Mouse (Mus musculus): ENCODE measurements at regions not wholly inside any gene's neighbourhood (a gene's known extent, or its start where the extent isn't known, plus 50 kb on each side); places are given as distances from the start of the nearest gene placed in this dataset.

DNA sequence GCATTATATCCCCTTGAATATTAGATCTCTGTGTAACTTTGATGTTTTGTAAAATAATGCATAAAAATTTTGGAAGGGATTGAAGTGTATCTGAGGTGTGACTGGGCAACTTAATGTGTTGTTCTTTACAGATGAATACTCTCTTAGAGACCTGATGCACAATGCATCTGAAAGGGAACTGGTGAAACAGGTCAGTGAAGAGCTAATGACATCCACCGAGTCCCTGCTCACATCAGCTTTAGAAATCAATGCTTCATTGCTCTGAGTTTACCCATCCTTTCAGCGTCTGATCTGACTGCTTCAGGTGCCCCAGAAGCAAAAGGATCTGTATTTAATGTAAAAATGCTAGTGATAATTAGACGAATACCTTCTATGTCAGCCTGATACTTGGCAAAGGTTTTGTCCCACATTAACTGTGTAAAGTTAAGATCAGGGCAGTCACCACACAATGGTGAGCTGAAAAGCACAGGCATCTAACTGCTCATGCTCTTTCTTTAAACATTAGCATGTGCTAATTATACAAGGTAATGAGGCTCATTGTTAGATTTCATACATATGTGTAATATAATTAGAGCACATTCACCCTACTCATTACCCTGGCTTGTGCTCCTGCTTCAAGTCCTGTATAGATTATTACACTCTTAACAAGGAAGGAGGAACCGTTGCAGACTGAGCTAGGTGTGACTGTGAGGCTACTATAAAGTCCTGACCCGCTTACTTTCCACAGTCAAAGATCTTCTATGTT is 204.6 kb upstream of the Tlr4 start:
- DNase-seq (ENCODE audit: low spot score in 2 of 2): no peak

DNA sequence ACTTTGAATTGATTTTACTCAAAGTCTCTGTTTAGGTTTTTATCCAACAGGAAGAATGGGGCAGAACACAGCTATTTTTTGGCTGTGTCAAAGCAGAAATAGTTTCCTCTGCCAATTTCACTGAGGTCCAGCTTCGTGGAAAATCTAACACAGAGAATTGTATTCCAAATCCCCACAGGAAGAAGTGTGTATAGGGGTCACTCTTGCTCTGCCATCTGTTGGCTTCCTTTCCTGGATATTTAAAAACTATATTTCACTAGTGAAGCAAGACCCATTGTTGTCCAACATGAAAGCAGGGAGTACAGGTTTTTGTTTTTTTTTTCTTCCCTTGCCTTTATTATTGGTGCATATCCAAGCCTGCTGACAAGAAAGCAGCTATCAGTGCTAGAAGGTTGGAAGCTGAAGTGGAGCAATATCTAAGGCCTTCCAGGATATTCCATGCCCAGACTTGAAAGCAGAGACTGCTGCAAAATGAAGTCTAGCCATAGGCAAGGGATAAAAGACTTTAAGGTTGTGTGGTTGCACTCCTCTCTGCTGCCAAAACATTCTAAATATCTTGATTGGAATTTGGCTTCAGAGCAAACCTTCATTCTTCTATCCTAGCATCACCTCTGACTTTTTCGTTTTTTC is 208.5 kb upstream of the Tlr4 start:
- DNase-seq (ENCODE audit: low spot score in 2 of 2): no peak

DNA sequence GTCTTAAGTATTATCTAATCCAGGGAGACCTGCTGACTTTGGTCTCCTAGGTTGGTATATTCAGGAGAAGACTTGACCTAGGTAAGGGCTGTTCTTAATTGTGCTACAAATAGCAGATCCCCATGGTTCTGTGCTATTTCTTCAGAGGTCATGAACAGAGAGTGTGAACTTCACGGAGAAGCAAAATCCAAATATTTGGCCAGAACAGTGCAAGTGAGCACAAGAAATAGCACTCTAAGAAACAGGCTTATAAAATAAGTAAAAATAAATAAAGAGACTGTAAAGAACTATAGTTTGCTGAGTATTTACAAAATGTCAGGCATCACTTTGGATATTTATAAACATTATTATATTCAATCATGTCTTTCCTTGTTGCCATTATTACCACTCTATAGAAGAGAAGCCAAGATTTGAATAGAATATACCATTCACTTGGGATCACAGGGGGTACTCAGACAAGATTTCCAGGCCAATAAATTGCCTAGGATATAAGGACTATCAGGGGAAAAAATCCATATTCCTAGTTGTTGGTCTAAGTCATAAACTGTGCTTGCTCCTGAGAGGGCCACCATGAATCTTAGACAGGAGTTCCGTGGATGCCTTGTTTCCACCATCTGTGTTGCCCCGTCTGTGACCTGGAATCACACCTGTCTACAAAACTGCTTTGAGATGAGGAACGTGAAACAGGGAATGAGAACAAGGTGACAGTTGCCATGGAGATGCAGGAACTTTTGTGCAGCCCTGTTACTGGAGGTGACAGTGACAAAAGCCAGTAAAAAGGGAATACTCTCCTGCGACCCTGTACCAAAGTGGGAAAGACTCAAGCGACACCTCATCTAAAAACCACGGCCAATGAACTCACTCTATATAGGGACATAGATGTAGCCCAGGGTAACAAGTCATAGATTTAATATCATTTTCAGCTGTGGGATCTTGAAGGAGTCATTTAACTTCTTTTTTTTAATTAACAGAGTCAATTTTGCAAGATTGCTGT is 209.3 kb upstream of the Tlr4 start:
- no peak for DNase-seq (ENCODE audit: low spot score in 2 of 2)

DNA sequence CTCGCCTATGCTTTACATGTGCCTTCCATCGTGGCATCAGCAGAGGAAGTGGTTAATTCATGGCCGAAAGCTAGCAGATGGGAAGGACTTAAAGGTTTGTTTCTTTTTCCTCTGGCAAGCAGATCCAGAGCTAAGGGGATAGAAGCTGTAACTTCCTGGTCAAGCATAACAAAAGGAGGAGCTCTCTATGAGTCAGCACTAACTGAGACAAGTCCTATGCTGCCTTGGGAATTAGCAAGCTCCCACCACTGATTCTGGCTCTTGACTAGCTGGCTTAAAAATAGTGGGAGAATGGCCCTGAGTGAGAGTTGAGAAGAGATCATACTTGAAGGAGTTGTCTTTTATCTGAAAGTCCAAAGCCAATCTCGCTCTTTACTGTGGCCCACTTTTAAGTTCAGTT is 210.3 kb upstream of the Tlr4 start:
- DNase-seq (ENCODE audit: low spot score in 2 of 2): no peak

DNA sequence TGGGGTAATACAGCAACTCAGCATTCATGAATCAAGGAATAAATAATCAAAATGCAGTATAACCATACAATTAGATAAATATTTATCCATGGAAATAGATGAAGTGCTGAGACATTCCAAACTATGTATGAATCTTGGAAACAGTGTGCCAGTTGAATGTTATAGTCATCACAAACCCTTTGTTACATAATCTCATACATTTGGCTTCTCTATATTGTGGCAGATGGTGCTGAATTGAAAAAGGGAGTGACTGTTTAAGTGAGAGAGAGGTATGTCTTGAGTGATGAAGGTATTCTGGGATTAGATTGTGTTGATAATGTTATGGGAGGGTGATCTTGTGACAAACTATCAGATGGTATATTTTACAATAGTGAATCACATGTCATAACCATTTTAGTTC is 200.4 kb upstream of the Astn2 start:
- no peak for DNase-seq (ENCODE audit: low spot score in 2 of 2)

DNA sequence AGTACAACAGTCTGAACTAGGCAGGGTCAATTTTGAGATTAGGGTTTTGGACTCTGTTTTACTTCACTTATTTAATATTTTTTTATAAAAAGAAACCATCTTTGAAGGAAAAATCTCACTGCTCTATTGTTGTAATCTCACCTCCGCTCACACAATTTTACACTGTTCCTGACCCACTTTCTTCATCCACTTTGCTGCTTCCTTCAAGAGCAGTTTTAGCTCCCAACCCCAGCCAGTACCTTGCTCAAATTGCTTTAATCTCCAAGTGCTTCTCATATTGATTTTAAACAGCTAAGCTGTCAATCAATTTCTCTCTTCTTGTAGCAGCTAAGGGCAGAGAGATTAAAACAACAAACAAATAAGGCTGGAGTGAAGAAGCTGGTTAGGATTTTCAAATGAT is 194.3 kb upstream of the Astn2 start:
- no peak for DNase-seq (ENCODE audit: low spot score in 2 of 2)

DNA sequence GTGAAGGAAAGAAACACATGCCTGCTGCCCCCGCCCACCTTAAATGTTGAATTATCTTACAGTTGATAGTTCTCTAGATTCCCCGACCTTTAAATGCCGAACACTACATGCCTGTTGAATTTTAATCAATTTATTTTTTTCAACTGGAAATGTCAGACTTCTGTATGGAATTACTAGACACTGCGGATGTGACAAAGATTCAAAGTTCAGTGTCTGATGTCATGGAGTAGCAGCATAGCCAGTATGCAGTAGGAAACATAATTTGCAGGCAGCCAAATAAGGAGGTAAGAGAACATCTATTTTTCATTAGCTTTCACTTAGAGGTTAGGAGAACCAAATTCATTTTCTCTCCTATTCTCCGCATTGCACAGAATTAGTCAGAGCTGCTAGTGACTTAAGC is 182.2 kb upstream of the Astn2 start:
- DNase-seq (ENCODE audit: low spot score in 2 of 2): no peak

DNA sequence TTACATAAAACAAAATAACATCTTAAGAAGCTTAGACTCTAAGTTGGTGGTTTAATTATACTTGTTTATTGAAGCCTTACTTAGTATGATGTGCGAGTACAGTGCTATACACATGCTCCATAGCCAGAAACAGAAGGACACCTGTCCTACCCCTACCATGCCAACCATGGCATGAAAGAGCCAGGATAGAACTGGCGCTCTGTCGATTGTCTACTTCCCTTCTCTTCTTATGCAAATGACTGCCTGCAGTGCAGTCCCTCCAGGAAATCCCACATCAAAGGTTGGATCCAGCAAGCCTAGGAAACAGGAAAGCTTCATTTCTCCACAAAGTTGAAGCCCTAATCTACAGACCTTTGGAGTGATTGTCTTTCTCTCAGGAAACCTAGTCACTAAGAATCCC is 181.8 kb upstream of the Astn2 start:
- no peak for DNase-seq (ENCODE audit: low spot score in 2 of 2)

DNA sequence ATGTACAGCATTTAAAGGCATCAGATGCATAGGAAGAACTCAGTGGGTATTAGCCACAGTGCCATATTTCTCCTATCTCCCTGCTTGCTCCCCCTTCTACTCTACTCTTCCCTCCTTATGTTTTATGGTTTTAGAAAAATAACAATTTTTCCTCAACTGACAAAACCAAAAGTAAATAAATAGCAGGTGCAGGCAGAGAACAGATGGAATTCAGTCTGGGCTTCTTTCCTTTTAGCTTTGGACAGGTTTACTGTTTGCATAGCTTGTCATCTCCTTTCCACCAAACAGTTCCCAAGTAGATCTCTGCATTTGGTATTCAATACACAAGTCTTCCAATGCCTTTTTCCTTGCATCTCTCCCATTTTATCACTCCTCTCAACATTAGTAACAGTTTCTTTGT is 152.5 kb upstream of the Astn2 start:
- no peak for DNase-seq (ENCODE audit: low spot score in 2 of 2)

DNA sequence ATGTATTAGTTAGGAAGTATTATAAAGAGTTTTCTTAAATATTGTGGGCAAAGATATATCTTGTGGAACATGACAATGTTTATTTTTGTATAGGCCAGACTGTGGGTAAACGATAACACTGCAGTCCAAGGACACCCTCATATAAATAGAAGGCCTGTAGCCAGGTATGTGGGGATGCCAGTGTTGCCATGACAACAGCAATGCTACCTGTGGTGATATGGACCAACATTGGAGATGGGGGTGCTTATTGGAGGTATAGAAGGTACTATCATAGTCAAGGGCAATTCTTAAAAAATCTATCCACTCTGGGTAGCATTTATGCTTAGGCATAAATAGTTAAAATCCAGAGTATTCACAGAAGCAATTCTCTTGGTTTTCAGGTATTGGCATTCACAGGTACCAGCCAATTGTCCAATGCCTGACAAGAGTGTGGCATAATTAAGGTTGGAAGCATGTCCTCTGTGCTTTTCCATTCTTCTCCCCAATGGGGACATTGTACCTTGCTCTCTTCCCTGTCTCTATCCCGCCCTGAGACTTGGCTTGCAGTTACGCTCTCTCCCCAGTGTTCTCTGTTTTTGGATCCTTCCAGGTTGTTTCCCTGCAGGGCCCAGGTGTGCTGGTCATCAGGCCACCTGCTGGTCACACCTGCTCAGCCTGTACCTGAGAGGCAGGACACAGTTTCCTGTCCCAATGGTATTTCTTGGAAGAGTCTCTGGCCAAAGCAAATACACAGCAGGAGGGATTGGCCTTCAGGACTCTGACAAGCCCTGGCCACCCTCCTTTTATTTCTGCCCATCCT is 146.1 kb upstream of the Astn2 start:
- no peak for DNase-seq (ENCODE audit: low spot score in 2 of 2)

DNA sequence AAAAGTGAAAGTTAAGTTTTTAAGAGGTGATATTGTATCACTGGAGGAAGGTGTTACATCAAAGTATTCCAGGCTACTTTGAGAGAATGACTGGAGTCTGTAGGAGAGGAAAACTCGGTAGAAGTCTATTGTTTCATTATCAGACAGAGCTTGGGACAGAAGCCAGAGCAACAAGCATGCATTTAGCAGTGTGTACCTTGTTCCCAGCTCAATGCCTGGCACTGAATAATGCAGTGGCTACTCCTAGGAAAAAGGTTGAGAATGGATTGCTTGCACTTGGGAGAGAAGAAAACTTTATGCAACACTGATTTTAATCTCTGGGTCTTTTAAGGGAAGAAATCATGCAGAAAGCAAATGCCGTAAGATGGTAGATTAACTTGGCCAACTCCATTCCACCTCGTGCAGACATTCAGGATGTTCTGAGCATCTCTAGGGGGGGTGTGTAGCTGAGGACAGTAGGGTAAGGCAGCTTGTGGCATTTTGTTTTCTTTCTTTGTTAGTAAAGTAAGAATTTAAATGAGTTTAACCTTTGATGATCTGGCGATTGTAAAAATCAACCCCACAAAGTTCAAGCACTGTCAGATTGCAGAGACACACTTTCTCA is 138.5 kb upstream of the Astn2 start:
- no peak for DNase-seq (ENCODE audit: low spot score in 2 of 2)

DNA sequence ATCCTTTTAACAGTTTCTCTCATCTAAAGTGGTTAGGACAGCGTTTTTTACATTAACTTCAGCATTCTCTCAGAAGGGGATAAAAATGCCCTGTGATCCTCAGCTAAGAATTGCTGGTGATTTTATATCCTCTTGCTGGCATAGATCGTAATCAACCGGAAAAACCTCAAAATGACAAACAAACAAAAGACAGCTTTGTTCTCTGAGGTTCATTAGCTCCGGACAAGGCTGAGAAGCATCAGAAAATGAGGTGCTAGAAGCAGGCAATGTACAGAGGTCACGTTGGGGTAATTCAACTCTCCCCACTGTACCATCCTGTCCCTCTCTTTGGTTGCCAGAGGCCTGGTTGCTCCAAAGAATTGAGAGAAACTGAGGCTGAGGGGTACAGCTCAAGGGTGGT is 120.0 kb upstream of the Astn2 start:
- no peak for DNase-seq (ENCODE audit: low spot score in 2 of 2)

DNA sequence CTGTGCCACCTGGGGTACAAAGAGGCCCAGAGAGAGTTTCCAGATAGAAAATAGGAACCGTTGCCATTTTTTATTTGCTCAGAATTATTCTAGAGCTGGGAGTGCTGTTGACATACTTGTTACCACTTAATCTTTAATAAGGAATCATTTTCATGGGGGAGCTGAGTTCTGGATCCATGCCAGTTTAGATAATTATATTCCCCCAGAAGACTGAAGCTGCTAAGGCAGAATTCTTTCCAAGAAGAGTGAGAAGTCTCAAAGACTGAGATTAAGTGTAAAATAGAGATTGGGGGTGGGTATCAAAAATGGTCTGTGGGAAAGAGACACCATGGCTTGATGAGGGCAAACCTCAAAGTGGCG is 119.5 kb upstream of the Astn2 start:
- no peak for DNase-seq (ENCODE audit: low spot score in 2 of 2)

DNA sequence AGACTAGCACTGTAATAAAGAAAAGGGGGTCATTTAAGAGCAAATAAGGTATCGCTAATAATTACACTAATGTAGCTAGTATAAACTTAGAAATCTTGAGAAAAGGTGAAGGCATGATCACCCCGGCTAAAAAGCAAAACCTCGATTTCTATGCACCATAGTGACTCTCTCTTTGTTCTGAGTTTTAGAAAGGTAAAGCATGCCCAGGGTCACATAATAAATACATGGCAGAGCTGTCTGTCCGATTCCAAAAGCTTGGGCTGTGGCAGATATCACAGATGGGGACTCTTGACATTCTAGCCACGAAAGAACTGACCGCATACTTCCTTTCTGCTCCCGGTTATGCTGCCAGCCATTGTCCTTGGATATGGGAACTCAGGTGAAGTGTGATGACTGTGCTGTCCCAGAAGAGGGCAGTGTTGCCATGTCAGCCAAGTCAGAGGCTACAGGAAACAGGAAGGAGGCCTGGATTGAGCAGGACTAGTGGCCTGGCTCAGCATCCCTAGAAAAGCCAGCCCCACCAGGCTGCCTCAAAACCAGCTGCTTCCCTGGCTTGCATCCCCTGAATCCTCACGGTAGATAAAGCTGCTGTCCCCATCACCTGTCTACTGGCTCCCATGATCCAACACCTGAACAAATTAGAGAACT is 119.0 kb upstream of the Astn2 start:
- DNase-seq (ENCODE audit: low spot score in 2 of 2): peak; percentile 10 to 11

DNA sequence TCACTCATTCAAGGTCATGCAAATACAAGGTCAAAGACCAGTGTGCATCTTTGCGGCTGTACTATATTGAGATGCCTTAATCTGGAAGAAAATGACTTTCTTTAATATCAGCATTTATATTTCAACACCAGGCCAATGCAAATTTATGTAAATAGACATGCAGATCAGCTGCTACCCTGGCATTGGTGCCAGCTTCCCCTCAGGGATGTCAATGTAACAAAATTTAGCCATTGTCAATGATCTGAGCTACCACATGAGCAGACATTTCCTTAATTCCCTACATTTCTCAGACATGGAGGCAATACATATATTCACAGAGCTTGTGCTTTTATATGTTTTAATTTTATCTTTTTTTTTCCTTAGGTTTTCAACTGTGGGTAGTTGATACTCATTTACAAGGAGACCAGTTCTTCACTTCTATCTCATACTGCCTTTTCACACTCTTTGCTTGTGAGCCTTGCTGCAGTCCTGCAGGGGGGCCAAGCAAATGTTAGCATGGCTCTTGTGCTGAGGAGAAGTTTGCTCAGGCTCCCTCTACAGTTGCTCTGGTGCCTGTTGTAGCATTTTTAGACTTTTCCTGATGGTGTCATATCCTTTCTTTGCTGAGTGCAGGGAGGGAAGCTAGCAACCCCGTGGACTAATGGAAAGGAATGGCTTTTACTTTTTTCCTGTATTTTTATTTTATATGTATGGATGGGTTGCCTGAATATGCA is 117.8 kb upstream of the Astn2 start:
- no peak for DNase-seq (ENCODE audit: low spot score in 2 of 2)

DNA sequence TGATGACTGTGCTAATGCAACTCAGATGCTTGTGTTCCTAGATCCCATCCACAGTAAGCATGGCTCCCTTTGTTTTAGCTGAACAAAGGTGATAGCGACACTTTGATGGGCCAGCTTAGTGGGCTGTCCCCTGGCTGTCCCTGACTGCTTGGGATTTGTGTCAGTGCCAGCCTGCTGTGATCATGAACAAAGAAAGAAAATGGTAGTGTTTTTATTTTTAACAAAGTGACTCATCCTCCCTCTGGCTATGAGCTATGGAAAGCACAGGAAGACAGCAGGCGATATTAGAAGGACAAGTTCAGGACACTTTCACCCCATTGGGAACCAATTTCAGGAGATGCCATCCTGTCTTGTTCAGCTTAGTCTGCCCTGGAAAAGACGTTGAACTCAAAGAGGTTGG is 116.4 kb upstream of the Astn2 start:
- no peak for DNase-seq (ENCODE audit: low spot score in 2 of 2)

DNA sequence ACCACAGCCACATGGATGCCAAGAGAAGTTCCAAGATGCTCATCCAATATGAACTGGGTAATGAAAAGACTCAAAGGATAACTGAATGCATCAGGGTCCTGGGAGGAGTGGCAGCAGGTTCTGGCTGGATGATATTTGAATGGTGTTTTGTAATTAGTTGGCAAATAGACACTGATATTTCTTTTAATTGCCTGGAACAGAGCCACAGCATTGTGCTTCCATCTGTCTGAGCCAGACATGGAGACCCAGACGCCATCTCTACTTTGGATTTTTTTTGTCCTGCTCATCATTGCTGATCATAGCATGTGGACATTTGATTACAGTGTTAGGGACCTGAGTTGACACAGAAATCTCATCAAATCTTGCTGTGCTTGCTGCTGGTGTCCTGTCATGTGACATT is 111.4 kb upstream of the Astn2 start:
- DNase-seq (ENCODE audit: low spot score in 2 of 2): peak in 1 of 2 experiments; percentile 21

DNA sequence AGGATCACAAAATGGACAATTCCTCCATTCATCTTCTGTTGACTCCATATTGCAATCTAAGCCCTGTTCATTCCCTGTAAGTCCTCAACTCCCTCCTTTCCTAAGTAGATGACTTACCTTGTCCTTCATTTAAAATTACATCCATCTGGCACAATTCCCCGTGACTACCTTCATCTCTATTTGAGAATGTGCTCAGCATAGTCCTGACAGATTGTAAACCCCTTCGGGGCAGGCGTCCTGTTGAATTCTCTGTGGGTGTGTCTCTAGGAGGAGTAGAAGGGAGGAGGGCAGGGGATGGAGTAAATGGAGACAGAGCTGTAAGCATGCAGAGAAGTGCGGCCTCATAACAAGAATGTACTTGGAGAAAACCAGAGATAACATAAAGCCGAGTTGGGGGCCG is 79.1 kb upstream of the Astn2 start:
- DNase-seq (ENCODE audit: low spot score in 2 of 2): no peak

DNA sequence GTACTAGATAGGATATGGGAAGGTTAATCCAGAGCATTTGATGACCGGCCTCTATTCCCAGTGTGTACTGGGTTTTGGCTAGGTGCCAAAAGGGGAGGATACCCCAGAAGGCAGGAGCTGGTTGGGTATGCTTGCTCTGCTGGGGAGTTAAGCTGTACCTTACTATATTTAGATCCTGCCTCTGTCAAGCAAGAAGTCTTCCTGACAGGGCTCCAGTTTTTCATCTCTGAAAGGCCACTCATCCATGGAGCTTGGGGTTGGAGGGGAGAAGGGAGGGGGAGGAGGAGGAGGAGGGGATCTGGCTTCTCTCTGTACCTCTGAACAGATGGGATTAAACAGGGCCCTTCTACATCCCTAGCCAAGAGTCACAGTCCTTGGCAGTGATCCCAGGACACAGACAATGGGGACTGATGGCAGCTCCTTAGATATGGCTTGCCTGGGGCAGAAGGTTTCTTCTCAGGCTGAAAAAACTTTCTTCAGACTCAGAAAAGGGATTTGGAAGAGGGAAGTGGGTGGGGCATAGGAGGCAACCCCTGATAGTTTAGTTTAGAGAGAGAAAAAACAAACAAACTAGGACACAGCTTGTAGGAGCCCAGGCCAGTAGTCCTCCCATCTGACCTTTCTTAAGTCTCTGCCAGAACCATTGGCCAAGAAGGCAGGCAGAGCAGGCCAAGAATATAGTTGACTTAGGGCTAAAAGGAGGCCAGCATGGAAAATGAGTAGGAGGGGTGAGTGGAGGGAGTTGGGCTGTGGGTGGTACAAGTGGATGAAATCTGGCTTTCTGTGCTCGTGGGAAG is 78.3 kb upstream of the Astn2 start:
- DNase-seq (ENCODE audit: low spot score in 2 of 2): peak; percentile 72 to 76
